Mouse (Mus musculus) liver, adult 2 months (tissue): Measurements from ENCODE around the gene Map6.

Experiments
- CTCF ChIP-seq: fragments of 200-500 bp; IDR thresholded peaks from 2 replicates; pipeline ENCODE4 v1.5.1; 2011; ENCODE audit warnings: low read depth, low read length, control low read depth
- POLR2A ChIP-seq: fragments of 200-500 bp; IDR thresholded peaks from 2 replicates; pipeline ENCODE4 v1.6.1; 2011; ENCODE audit warnings: low read length, control low read depth; ENCODE audit not compliant: insufficient read depth; ENCODE audit errors: extremely low read depth

GRCm38 (mm10) chr7:99378870-99379269 lies 111.6 kb downstream of the Map6 start:
- no peak for TF ChIP-seq CTCF
- no peak for TF ChIP-seq POLR2A
